Mouse (Mus musculus): ENCODE results near the gene Ndufs5.

GRCm38 (mm10) chr4:123682291-123682690 is 35.7 kb downstream of the Ndufs5 start:
- TF ChIP-seq CTCF (conservative IDR thresholded peaks at IDR 0.05 in 1 of 2, IDR thresholded peaks at IDR 0.05 in 1 of 2; ENCODE audit: low read depth in 2 of 2, low read length in 2 of 2): no peak
- no peak for TF ChIP-seq EP300 (IDR thresholded peaks at IDR 0.05; ENCODE audit: low read length)
- no peak for TF ChIP-seq RAD21 (IDR thresholded peaks at IDR 0.05; ENCODE audit: low read depth, low read length)
- TF ChIP-seq MXI1 (IDR thresholded peaks at IDR 0.05; ENCODE audit: low read depth, low read length): no peak
- TF ChIP-seq SIN3A (IDR thresholded peaks at IDR 0.05; ENCODE audit: low read length): no peak
- TF ChIP-seq POLR2A (IDR thresholded peaks at IDR 0.05; ENCODE audit: low read depth, low read length): no peak
- no peak for TF ChIP-seq E2F4 (IDR thresholded peaks at IDR 0.05; ENCODE audit: insufficient replicate concordance, low read depth, low read length)
- TF ChIP-seq ZKSCAN1 (IDR thresholded peaks at IDR 0.05; ENCODE audit: borderline replicate concordance, low read depth, low read length): no peak
- no peak for TF ChIP-seq RCOR1 (conservative IDR thresholded peaks at IDR 0.05; ENCODE audit: low read depth, low read length)
- no peak for TF ChIP-seq HCFC1 (IDR thresholded peaks at IDR 0.05; ENCODE audit: low read depth, low read length)
